Mouse (Mus musculus) spleen, embryonic (tissue): Measurements from ENCODE around the gene Iqch.

ENCODE experiments used
- CTCF ChIA-PET: fragments of 350-600 bp; sonication (Branson Sonifier 250); formaldehyde crosslinking; loops from one replicate; lab custom pipeline; 2022; lab: Charles Lee

The Iqch gene

GRCm38 (mm10) chr9:63499912-63500311, 102.4 kb downstream of the Iqch start:
- CTCF ChIA-PET, result no interaction called here

GRCm38 (mm10) chr9:63495786-63496185, 106.5 kb downstream of the Iqch start:
- CTCF ChIA-PET, result interaction anchor here (0.7 kb wide), 1 partner anchor 334 kb away, joined by 6 read pairs; no protein-coding TSS in a partner anchor

- CTCF ChIA-PET, result no interaction called here
Observed at GRCm38 (mm10) chr9:63493746-63494145, 108.5 kb downstream of the Iqch start.

- CTCF ChIA-PET, result no interaction called here
Observed at GRCm38 (mm10) chr9:63492291-63492690, 110.0 kb downstream of the Iqch start.

- CTCF ChIA-PET, result no interaction called here
Observed at GRCm38 (mm10) chr9:63490521-63491307, 111.6 kb downstream of the Iqch start.

- CTCF ChIA-PET, result no interaction called here
Observed at GRCm38 (mm10) chr9:63489156-63489555, 113.1 kb downstream of the Iqch start.

GRCm38 (mm10) chr9:63465561-63465960, 136.7 kb downstream of the Iqch start:
- CTCF ChIA-PET, result no interaction called here

GRCm38 (mm10) chr9:63462296-63462695, 140.0 kb downstream of the Iqch start:
- CTCF ChIA-PET, result no interaction called here

- CTCF ChIA-PET, result no interaction called here
Observed at GRCm38 (mm10) chr9:63456401-63456800, 145.9 kb downstream of the Iqch start.

GRCm38 (mm10) chr9:63454341-63454740, 148.0 kb downstream of the Iqch start:
- CTCF ChIA-PET, result interaction anchor here (0.6 kb wide), 1 partner anchor 50 kb away, joined by 11 read pairs; no protein-coding TSS in a partner anchor

GRCm38 (mm10) chr9:63450531-63451030, 151.7 kb downstream of the Iqch start:
- CTCF ChIA-PET, result no interaction called here

GRCm38 (mm10) chr9:63443695-63444094, 158.6 kb downstream of the Iqch start:
- CTCF ChIA-PET, result no interaction called here

- CTCF ChIA-PET, result interaction anchor here (0.7 kb wide), 1 partner anchor 632 kb away, joined by 6 read pairs; no protein-coding TSS in a partner anchor
Observed at GRCm38 (mm10) chr9:63430652-63431051, 171.6 kb downstream of the Iqch start.

GRCm38 (mm10) chr9:63421096-63421736, 181.1 kb downstream of the Iqch start:
- CTCF ChIA-PET, result no interaction called here

GRCm38 (mm10) chr9:63420396-63420795, 181.9 kb downstream of the Iqch start:
- CTCF ChIA-PET, result no interaction called here

- CTCF ChIA-PET, result no interaction called here
Observed at GRCm38 (mm10) chr9:63400176-63400575, 202.1 kb downstream of the Iqch start.

GRCm38 (mm10) chr9:63399463-63399815, 202.9 kb downstream of the Iqch start:
- CTCF ChIA-PET, result no interaction called here

- CTCF ChIA-PET, result no interaction called here
Observed at GRCm38 (mm10) chr9:63398611-63399462, 203.5 kb downstream of the Iqch start, which contains the start of gene 2300009A05Rik. Gene 2300009A05Rik, minus strand, starts transcription at chr9:63399246.

- CTCF ChIA-PET, result no interaction called here
Observed at GRCm38 (mm10) chr9:63395612-63396011, 206.7 kb downstream of the Iqch start.

- CTCF ChIA-PET, result no interaction called here
Observed at GRCm38 (mm10) chr9:63391307-63391706, 211.0 kb downstream of the Iqch start.

GRCm38 (mm10) chr9:63382761-63383160, 219.5 kb downstream of the Iqch start:
- CTCF ChIA-PET, result no interaction called here

- CTCF ChIA-PET, result no interaction called here
Observed at GRCm38 (mm10) chr9:63380326-63380725, 222.0 kb downstream of the Iqch start.
